Mouse (Mus musculus): ENCODE measurements around the gene Abhd10. TPM values are rescaled to one million over a fixed set of nuclear protein-coding genes. Genes with fewer than 3 reads are reported as not detected.

The Abhd10 gene
- polyA plus RNA-seq (2012; rRNA removed): 9.9 and 10.7 TPM in 2 replicates

GRCm38 (mm10) chr16:45742615-45743476, at the start of gene Abhd10:
Gene Abhd10, minus strand, starts transcription at chr16:45742955.

GRCm38 (mm10) chr16:45724061-45724741, 18.6 kb downstream of the Abhd10 start, which contains the start of gene Tagln3:
Gene Tagln3, minus strand, starts transcription at chr16:45724608.

GRCm38 (mm10) chr16:45693558-45693957, 49.2 kb downstream of the Abhd10 start, which contains the start of gene Tmprss7:
Gene Tmprss7, minus strand, starts transcription at chr16:45693658.

Other genes starting within 250 kb of the Abhd10 start
- 0.01 and 0.02 TPM in 2 replicates for gene Gm609, start 250.0 kb downstream of the Abhd10 start, polyA plus RNA-seq (2012; rRNA removed)
- gene Gm17783, start 210.9 kb downstream of the Abhd10 start, polyA plus RNA-seq (2012; rRNA removed): not detected in 2 replicates
- gene Slc9c1, start 207.6 kb downstream of the Abhd10 start, polyA plus RNA-seq (2012; rRNA removed): 0.01 TPM in 1 of 2 replicates, not detected in the other
- 0.89 and 0.92 TPM in 2 replicates for gene Gcsam, start 132.6 kb downstream of the Abhd10 start, polyA plus RNA-seq (2012; rRNA removed)
- 0.17 and 0.19 TPM in 2 replicates for gene BC016579, start 88.9 kb downstream of the Abhd10 start, polyA plus RNA-seq (2012; rRNA removed)
- gene Tmprss7, start 49.3 kb downstream of the Abhd10 start, polyA plus RNA-seq (2012; rRNA removed): 0.23 and 0.31 TPM in 2 replicates
- 0.38 and 0.45 TPM in 2 replicates for gene Tagln3, start 18.3 kb downstream of the Abhd10 start, polyA plus RNA-seq (2012; rRNA removed)
- 9.3 and 10.1 TPM in 2 replicates for gene Phldb2, start 210.6 kb upstream of the Abhd10 start, polyA plus RNA-seq (2012; rRNA removed)